Mouse (Mus musculus) bone marrow macrophage, adult 2 months (primary cell): ENCODE data around the gene Slc38a6. TPM values are rescaled to one million over a fixed set of nuclear protein-coding genes. Genes with fewer than 3 reads are reported as not detected.

Experiments
- H3K27ac ChIP-seq: 2 replicates; pipeline ENCODE4 v1.5.1; 2012; ENCODE audit warnings: low read depth, low read length; ENCODE audit not compliant: insufficient read depth
- H3K4me1 ChIP-seq: 2 replicates; pipeline ENCODE4 v1.6.1; 2012; ENCODE audit warnings: low read length; ENCODE audit not compliant: control insufficient read depth, insufficient read depth
- H3K4me3 ChIP-seq: 2 replicates; pipeline ENCODE4 v1.5.1; 2012; ENCODE audit warnings: mild to moderate bottlenecking, low read length, moderate library complexity; ENCODE audit not compliant: insufficient read depth
- CTCF ChIP-seq: IDR thresholded peaks from 2 replicates; pipeline ENCODE4 v1.5.1; 2012; ENCODE audit warnings: low read depth, mild to moderate bottlenecking, low read length, moderate library complexity
- POLR2A ChIP-seq: IDR thresholded peaks from 2 replicates; pipeline ENCODE4 v1.6.1; 2012; ENCODE audit warnings: mild to moderate bottlenecking, low read depth, low read length, borderline replicate concordance
- polyA plus RNA-seq: library from polyadenylated mRNA; stranded (reverse); fragments of >200 nt; gene quantifications from 2 replicates; pipeline ENCODE4 v1.2.4, GENCODE M21; 2012; ENCODE audit not compliant: missing spikeins, insufficient read depth, insufficient read length

Slc38a6 gene
- polyA plus RNA-seq, 1 experiment: 48.8 TPM

- Histone ChIP-seq H3K27ac (no peak overlapping the region), H3K4me3 (no peak overlapping the region), H3K4me1 (peaks cover 14% of the 10 kb centered on the region)
- TF ChIP-seq POLR2A (no peak), CTCF (no peak)
Measured at GRCm38 (mm10) chr12:73317706-73318686, 31.4 kb downstream of the Slc38a6 start.

- Histone ChIP-seq H3K4me1 (peaks cover 40% of the 10 kb centered on the region), H3K27ac (peak overlapping the region; percentile 31; the same call in 1 of the 2 replicates), H3K4me3 (no peak overlapping the region)
- TF ChIP-seq POLR2A (no peak), CTCF (no peak)
Measured at GRCm38 (mm10) chr12:73324180-73324586, 37.6 kb downstream of the Slc38a6 start.

- H3K27ac ChIP-seq: peak overlapping the region; percentile 31; the same call in 1 of the 2 replicates
- TF ChIP-seq CTCF (no peak), POLR2A (no peak)
- no peak overlapping the region for H3K4me3 ChIP-seq
- H3K4me1 ChIP-seq: peaks cover 40% of the 10 kb centered on the region
Measured at GRCm38 (mm10) chr12:73324742-73325141, 38.2 kb downstream of the Slc38a6 start.

GRCm38 (mm10) chr12:73325181-73325580 is 38.6 kb downstream of the Slc38a6 start:
- Histone ChIP-seq H3K27ac (no peak overlapping the region), H3K4me3 (no peak overlapping the region), H3K4me1 (peaks cover 40% of the 10 kb centered on the region)
- TF ChIP-seq CTCF (no peak), POLR2A (no peak)

DNA sequence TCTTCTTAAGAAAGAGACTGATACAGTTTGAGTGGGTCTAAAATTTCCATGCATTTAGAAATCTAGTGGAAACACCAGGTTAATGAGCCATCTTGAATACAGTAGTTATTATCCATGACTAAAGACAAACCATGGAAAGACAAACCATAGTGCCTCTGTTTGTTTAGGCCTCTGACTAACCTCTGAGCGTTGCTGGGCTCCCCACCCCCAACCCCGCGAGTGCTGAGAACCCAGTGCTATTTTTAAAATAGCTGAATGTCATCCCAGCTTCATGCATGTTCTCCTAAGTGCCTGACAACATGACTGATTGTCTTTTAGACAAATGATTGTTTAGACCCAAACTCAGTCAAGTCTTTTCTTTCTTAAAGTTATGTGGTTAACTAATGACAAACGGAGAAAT is 39.0 kb downstream of the Slc38a6 start:
- peaks cover 40% of the 10 kb centered on the region for H3K4me1 ChIP-seq
- TF ChIP-seq CTCF: no peak
- no peak for TF ChIP-seq POLR2A
- no peak overlapping the region for H3K27ac ChIP-seq
- no peak overlapping the region for H3K4me3 ChIP-seq

GRCm38 (mm10) chr12:73327381-73327780 is 40.8 kb downstream of the Slc38a6 start:
- H3K4me3 ChIP-seq: no peak overlapping the region
- H3K4me1 ChIP-seq: peaks cover 29% of the 10 kb centered on the region
- TF ChIP-seq CTCF: no peak
- TF ChIP-seq POLR2A: no peak
- no peak overlapping the region for H3K27ac ChIP-seq

- no peak for TF ChIP-seq POLR2A
- no peak for TF ChIP-seq CTCF
- Histone ChIP-seq H3K4me3 (no peak overlapping the region), H3K27ac (no peak overlapping the region), H3K4me1 (peaks cover 20% of the 10 kb centered on the region)
Measured at GRCm38 (mm10) chr12:73328448-73329167, 42.0 kb downstream of the Slc38a6 start.

DNA sequence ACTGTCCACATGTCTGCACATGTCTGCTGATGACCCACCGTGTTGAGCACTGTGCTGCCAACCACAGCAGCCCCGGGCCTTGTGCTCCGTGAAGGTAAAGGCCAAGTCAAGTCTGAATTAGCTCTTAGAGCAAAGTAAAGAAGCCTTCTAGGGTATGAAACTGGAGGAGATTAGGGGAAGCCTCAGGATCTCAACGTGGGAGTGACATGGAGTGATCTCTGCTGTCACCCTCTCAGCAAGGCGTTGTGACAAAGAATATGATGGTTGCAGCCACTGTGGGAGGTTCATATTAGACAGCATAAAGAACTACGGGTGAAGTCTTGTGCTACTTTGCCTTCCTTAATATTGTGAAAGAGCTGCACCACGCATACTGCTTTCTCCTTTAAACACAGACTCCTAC is 43.7 kb downstream of the Slc38a6 start:
- H3K27ac ChIP-seq: no peak overlapping the region
- TF ChIP-seq POLR2A (no peak), CTCF (no peak)
- H3K4me1 ChIP-seq: peaks cover 5% of the 10 kb centered on the region; the same call in 1 of the 2 replicates
- no peak overlapping the region for H3K4me3 ChIP-seq

- no peak for TF ChIP-seq POLR2A
- TF ChIP-seq CTCF: no peak
Measured at GRCm38 (mm10) chr12:73332701-73333100, 46.1 kb downstream of the Slc38a6 start.

More at GRCm38 (mm10) chr12:73332701-73333100, 46.1 kb downstream of the Slc38a6 start:
- Histone ChIP-seq H3K4me3 (no peak overlapping the region), H3K27ac (no peak overlapping the region), H3K4me1 (no peaks in the 10 kb centered on the region)
